Mouse (Mus musculus): Measurements from ENCODE around the gene Vps13d. TPM values are rescaled to one million over a fixed set of nuclear protein-coding genes. Genes with fewer than 3 reads are reported as not detected.

The Vps13d gene
- polyA plus RNA-seq, 1 experiment from 2014 or later = 7.9 TPM

DNA sequence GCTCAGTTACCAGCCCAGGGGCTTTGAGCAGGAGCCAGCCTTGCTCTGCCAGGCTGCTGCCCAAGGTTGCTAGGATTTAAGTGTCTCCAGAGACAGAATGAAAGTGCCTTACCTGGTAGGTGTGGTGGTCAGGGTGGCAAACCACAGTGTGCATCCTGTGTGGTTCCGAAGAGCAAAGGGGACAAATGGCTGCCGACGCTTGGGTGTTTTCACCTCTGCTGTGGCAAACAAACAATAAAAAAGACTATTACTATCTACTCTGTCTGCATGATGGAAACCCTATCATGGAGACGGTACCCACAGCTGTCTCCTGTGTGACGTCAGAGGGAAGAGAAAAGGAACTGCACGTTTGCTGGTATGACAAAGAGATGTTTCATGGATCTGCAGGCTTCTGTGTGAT lies 95.0 kb downstream of the Vps13d start:
- no peaks in the 10 kb centered on the region for H3K9me3 ChIP-seq
- H3K27me3 ChIP-seq = no peaks in the 10 kb centered on the region
- H3K9ac ChIP-seq (replicated peaks) = no peak overlapping the region
- H3K4me3 ChIP-seq = no peak overlapping the region
- peaks cover 3% of the 10 kb centered on the region for H3K4me1 ChIP-seq
- H3K27ac ChIP-seq (replicated peaks) = no peak overlapping the region
- WGBS = 94% methylated on average over 6 of the region's 6 CpGs
- no peak for ATAC-seq (ENCODE audit: low FRiP score, low read depth)
- no peak overlapping the region for H3K4me2 ChIP-seq (replicated peaks)
- H3K36me3 ChIP-seq = peaks cover 42% of the 10 kb centered on the region

DNA sequence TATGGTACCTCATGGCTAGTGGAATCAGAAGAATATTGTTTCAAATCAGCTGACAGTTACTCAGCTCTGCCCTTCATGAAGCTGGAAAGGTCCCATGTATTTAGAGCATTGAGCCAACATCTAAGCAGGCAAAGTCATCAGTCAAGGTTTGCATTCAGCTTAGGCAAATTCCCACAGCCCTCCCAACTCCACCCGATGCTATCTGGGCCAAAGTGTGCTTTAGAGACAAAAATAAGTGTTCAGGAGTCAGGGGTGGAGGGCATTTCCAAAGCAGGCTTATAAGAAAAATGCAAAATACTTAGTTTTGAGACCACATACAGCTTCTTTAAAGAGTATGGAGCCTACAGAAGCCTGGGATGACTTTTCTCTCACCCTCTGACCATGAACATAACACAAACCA lies 95.5 kb downstream of the Vps13d start:
- no peak overlapping the region for H3K4me3 ChIP-seq
- no peaks in the 10 kb centered on the region for H3K27me3 ChIP-seq
- H3K4me1 ChIP-seq = no peaks in the 10 kb centered on the region
- WGBS = 88% methylated on average over 1 of the region's 1 CpGs
- no peak overlapping the region for H3K4me2 ChIP-seq (replicated peaks)
- no peak overlapping the region for H3K9ac ChIP-seq (replicated peaks)
- no peaks in the 10 kb centered on the region for H3K9me3 ChIP-seq
- no peak overlapping the region for H3K27ac ChIP-seq (replicated peaks)
- peaks cover 47% of the 10 kb centered on the region for H3K36me3 ChIP-seq
- no peak for ATAC-seq (ENCODE audit: low FRiP score, low read depth)

DNA sequence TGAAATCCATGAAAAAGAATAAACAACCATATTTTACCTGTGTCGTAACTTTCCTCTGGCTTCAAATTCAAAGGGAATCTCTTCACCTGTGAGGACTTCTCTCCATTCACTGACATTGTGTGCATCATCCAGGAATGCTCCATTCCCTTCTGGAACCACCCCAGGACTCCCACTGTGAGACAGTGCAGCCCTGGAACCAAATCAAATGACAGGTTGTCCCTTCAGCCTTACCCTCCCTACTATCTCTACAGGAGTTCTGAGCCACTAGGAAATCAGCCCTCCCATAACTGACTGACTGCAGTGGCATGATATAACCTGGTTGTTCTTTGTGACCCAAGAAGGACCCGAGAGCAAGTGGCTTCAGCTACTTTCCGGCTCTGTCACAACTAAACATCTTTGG lies 96.8 kb downstream of the Vps13d start:
- H3K4me1 ChIP-seq = no peaks in the 10 kb centered on the region
- peaks cover 56% of the 10 kb centered on the region for H3K36me3 ChIP-seq
- no peak overlapping the region for H3K4me2 ChIP-seq (replicated peaks)
- WGBS = 85% methylated on average over 3 of the region's 3 CpGs
- no peak for ATAC-seq (ENCODE audit: low FRiP score, low read depth)
- no peak overlapping the region for H3K27ac ChIP-seq (replicated peaks)
- H3K9me3 ChIP-seq = no peaks in the 10 kb centered on the region
- H3K27me3 ChIP-seq = no peaks in the 10 kb centered on the region
- H3K4me3 ChIP-seq = no peak overlapping the region
- no peak overlapping the region for H3K9ac ChIP-seq (replicated peaks)

DNA sequence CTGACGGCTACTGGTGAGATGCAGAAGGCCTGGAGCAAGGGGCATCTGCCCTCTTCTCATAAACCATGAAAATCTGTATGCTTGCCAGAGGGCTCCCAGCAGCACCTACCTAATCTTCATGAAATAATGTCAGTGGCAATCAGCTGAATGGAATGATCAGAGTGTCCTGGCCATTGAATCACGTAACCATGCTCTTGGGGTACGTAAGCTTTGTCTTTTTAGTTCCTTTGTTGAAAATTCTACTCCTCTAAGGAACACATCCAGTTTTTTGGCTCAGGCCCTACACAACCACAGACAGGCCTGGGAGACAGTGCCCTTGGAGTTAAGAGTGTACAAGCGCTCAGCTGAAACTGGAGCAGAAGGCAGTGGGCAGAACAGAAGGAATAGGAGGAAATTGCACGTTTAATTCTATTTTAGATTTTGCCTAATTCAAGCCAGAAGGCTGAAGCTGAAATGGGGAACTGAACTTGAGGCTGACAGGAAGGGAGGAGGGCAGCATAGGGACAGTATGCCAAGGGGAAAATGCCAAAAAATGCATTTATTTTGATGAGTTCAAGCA lies 98.2 kb downstream of the Vps13d start:
- Histone ChIP-seq H3K4me3 (no peak overlapping the region), H3K4me2 (replicated peaks) (no peak overlapping the region), H3K4me1 (no peaks in the 10 kb centered on the region), H3K27ac (replicated peaks) (no peak overlapping the region), H3K9ac (replicated peaks) (no peak overlapping the region), H3K36me3 (peaks cover 53% of the 10 kb centered on the region), H3K27me3 (no peaks in the 10 kb centered on the region), H3K9me3 (no peaks in the 10 kb centered on the region)
- WGBS = 82% methylated on average over 5 of the region's 5 CpGs
- no peak for ATAC-seq (ENCODE audit: low FRiP score, low read depth)

DNA sequence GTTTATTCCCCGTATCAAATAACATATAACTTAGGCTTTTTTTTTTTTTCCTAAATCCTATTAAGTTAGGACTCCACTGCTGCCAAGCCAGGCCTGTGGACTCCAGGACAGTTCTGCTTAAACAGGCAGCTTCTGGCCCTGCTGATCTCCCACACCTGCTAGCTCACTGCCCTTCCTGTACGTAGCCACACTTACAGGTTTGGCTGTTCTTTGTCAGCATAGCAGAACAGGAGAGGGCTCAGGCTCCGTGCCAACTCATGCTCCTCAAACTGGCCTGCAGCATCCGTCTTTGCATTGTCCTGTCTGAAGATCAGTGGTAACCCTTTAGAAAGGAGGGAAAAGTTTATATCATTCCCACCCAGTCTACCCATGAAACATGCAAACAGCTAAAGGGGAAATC lies 108.3 kb downstream of the Vps13d start:
- Histone ChIP-seq H3K36me3 (peaks cover 73% of the 10 kb centered on the region), H3K27ac (replicated peaks) (no peak overlapping the region), H3K4me1 (no peaks in the 10 kb centered on the region), H3K4me2 (replicated peaks) (no peak overlapping the region), H3K9ac (replicated peaks) (no peak overlapping the region), H3K4me3 (no peak overlapping the region), H3K27me3 (no peaks in the 10 kb centered on the region), H3K9me3 (no peaks in the 10 kb centered on the region)
- 95% methylated on average over 4 of the region's 4 CpGs for WGBS
- no peak for ATAC-seq (ENCODE audit: low FRiP score, low read depth)

DNA sequence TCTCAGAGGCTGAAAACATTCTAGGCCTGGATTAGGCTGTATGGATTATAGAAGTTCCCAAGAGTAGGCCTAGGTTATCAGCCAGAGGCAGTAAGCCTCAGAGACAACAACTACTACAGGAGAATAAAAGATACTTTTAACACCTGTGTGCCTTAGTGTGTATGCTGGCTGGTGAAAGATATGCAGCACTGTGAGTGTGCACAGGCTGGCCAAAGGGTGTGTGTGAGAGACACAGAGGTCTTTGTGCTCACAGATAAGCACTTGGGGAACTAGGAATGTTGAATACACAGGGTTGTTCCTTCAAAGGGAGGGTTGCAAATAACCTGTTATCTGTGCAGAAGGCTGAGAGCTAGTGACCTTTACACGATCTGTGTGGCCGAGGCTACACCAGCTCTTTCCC lies 115.5 kb downstream of the Vps13d start:
- Histone ChIP-seq H3K36me3 (peaks cover 50% of the 10 kb centered on the region), H3K4me1 (no peaks in the 10 kb centered on the region), H3K9me3 (no peaks in the 10 kb centered on the region), H3K27ac (replicated peaks) (no peak overlapping the region), H3K9ac (replicated peaks) (no peak overlapping the region), H3K4me3 (no peak overlapping the region), H3K4me2 (replicated peaks) (no peak overlapping the region), H3K27me3 (no peaks in the 10 kb centered on the region)
- no peak for ATAC-seq (ENCODE audit: low FRiP score, low read depth)
- 95% methylated on average over 2 of the region's 2 CpGs for WGBS

DNA sequence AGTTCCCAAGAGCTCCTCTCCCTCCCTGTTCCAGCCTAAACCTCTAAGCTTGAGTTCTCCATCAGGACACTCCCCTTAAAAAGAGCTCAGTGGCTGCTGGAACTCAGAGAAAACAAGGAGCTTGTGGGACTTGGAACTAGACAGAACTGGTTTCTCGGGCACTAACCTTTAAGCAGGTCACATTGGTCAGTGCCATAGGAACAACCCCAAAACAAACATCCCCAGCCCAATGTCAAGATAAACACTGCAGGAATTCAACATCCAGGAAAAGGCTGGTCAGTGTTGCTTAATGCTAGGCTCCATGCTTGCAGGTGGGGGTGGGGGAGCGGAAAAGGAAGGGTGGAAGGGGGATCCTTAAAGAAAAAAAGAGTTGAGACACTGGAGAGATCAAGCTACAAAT lies 120.5 kb downstream of the Vps13d start:
- H3K9ac ChIP-seq (replicated peaks) = no peak overlapping the region
- no peak overlapping the region for H3K27ac ChIP-seq (replicated peaks)
- ATAC-seq (ENCODE audit: low FRiP score, low read depth) = no peak
- WGBS = 91% methylated on average over 2 of the region's 2 CpGs
- no peaks in the 10 kb centered on the region for H3K27me3 ChIP-seq
- H3K4me3 ChIP-seq = no peak overlapping the region
- H3K9me3 ChIP-seq = no peaks in the 10 kb centered on the region
- H3K4me1 ChIP-seq = no peaks in the 10 kb centered on the region
- H3K4me2 ChIP-seq (replicated peaks) = no peak overlapping the region
- H3K36me3 ChIP-seq = peaks cover 49% of the 10 kb centered on the region

DNA sequence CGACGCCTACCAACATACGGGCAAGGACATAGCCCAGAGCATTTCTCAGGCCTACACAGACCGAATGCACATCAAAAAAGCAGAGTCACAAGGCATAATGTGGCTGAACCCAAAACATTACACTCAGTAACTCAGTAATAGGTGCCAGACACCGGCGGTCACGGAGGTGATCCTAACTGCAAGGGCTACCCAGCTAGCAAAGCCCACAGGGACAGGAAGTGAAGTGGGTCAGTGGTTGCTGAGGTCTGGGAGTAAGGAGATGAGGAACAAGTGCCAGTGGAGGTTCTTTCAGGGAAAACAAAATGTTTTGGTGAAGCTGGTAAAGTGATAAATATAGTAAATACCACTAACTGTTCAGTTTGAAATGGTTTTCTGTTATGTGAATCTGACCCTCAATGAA lies 121.1 kb downstream of the Vps13d start:
- Histone ChIP-seq H3K27me3 (no peaks in the 10 kb centered on the region), H3K27ac (replicated peaks) (no peak overlapping the region), H3K4me3 (no peak overlapping the region), H3K4me1 (no peaks in the 10 kb centered on the region), H3K9me3 (no peaks in the 10 kb centered on the region), H3K36me3 (peaks cover 49% of the 10 kb centered on the region), H3K4me2 (replicated peaks) (no peak overlapping the region), H3K9ac (replicated peaks) (no peak overlapping the region)
- ATAC-seq (ENCODE audit: low FRiP score, low read depth) = no peak
- 91% methylated on average over 7 of the region's 7 CpGs for WGBS

DNA sequence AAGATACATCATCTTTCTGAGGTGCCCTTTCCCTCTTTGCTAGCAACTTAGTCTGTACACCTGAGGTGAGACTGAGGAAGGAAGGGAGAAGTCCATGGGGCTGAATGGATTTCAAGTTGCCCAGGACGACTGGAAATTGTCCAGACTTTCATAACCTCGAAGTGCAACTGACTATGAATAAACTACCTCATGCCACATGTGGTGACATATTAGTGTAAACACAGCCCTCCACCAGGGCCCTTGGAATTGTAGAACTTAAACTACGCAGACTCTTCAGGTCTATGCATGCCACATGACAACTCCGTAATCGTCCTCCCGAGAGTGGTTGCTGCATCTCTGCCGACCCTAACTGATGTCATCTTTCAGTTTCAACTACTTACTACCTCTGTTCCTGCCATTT lies 122.9 kb downstream of the Vps13d start:
- H3K9me3 ChIP-seq = no peaks in the 10 kb centered on the region
- H3K9ac ChIP-seq (replicated peaks) = no peak overlapping the region
- H3K4me1 ChIP-seq = peaks cover 4% of the 10 kb centered on the region
- peaks cover 47% of the 10 kb centered on the region for H3K36me3 ChIP-seq
- H3K27me3 ChIP-seq = no peaks in the 10 kb centered on the region
- no peak overlapping the region for H3K27ac ChIP-seq (replicated peaks)
- H3K4me3 ChIP-seq = no peak overlapping the region
- 90% methylated on average over 7 of the region's 7 CpGs for WGBS
- no peak for ATAC-seq (ENCODE audit: low FRiP score, low read depth)
- no peak overlapping the region for H3K4me2 ChIP-seq (replicated peaks)

DNA sequence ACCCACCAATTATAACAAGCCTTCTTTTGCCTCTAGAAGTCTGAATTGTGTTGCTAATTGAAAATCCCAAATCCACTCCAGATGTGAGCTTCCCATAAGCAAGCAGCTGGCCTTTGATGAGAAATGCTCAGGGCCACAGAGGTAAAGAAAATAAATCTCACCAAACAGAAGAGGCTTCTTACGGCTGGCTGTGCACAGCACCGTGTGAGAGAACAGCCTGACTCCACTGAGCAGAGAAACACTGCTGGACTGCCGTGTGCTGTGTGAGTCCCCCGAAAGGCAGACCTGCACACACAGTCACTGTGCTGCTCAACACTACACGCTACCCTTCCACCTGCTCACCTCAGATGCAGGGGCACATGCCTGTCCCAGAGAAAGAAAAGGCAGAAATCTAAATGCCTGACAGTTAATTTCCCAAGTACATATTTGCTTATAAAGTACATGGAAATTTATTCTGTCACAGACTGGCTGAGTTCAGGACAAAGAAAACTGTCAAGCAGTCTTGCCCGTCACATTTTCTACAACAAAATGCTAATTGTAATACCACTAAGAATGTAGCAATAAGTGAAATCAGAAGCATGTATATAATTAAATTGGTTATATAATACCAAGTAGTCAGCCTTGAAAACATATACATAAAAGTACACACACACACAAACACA lies 127.7 kb downstream of the Vps13d start:
- Histone ChIP-seq H3K27me3 (no peaks in the 10 kb centered on the region), H3K9me3 (no peaks in the 10 kb centered on the region), H3K27ac (replicated peaks) (peak overlapping the region; percentile 76), H3K4me1 (peaks cover 5% of the 10 kb centered on the region), H3K9ac (replicated peaks) (no peak overlapping the region), H3K4me3 (no peak overlapping the region), H3K4me2 (replicated peaks) (peak overlapping the region; percentile 21; the same call in 1 of the 2 replicates), H3K36me3 (peaks cover 54% of the 10 kb centered on the region)
- ATAC-seq (ENCODE audit: low FRiP score, low read depth) = peak; percentile 84
- WGBS = 10% methylated on average over 6 of the region's 6 CpGs

DNA sequence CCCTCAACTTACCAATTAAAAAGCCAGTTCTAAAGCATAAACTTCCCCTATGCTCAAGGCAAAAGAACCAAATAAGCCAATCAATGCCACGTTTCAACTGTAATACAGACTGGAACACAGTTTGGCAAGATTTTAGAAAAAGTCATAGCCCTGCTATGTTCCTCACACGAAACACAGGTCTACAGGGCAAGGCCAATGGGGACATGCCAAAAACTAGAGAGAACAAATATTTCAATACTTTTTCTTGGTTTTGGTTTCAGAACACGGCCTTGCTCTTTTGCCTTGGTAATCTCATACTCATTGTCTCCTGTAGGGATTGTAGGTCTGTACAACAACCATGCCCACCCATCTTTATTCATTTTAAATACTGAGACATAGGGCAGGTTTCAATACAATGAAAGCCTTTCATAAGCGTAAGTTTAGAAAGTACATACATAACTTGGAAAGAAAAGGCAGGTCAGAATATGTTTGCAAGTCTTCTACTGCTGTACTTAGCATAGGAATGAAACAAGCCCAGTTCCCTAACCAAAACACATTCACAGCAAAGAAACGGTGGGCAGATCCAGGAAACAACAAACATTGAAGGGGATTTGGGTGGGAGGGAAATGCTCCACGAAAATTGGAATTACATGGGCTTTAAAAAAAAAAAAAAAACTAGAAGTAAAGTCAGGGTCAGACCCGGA lies 128.3 kb downstream of the Vps13d start:
- Histone ChIP-seq H3K4me3 (no peak overlapping the region), H3K27me3 (no peaks in the 10 kb centered on the region), H3K9me3 (no peaks in the 10 kb centered on the region), H3K9ac (replicated peaks) (no peak overlapping the region), H3K4me1 (peaks cover 5% of the 10 kb centered on the region), H3K27ac (replicated peaks) (peak overlapping the region; percentile 76; the same call in 1 of the 2 replicates), H3K36me3 (peaks cover 53% of the 10 kb centered on the region), H3K4me2 (replicated peaks) (no peak overlapping the region)
- 49% methylated on average over 7 of the region's 7 CpGs for WGBS
- ATAC-seq (ENCODE audit: low FRiP score, low read depth) = peak; percentile 17

DNA sequence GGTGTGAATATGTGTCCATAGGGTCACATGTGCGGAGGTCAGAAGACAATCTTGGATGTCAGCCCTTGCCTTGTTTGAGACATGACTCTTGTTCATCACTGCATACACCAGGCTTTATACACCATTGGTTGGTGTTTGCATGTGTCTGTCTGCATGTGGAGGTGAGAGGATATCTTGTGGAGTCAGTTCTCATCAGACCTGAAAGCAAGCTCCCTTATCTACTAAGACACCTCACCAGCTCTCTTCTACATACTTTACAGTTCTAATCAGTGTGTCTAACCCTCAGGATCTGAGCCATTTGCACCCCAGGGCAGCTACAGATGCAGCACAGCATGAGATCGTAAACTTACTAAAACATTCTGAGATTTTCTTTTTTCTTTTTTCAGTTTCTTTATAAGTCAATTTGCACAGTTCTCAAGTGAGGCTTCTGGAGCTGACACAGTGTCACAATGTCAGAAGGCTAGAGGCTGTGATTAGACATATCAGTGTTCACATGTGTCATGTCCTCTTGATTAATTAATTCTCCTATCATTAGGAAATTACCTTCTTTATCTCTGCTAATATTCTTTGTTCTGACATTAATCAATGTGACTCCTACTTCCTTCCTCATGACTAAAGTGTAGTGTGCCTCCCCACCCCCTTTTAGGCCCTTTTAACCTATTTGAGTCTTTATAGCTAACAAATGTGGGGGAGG lies 135.9 kb downstream of the Vps13d start:
- WGBS = 92% methylated on average over 2 of the region's 2 CpGs
- Histone ChIP-seq H3K4me1 (no peaks in the 10 kb centered on the region), H3K9ac (replicated peaks) (no peak overlapping the region), H3K4me2 (replicated peaks) (no peak overlapping the region), H3K9me3 (no peaks in the 10 kb centered on the region), H3K36me3 (peaks cover 62% of the 10 kb centered on the region), H3K27ac (replicated peaks) (no peak overlapping the region), H3K27me3 (no peaks in the 10 kb centered on the region), H3K4me3 (no peak overlapping the region)
- ATAC-seq (ENCODE audit: low FRiP score, low read depth) = no peak

Measured in midbrain, embryonic 12.5 days (tissue).